Mouse (Mus musculus) heart, postnatal 10 days (tissue): ENCODE data around the gene Eif4e2. TPM values are rescaled to one million over a fixed set of nuclear protein-coding genes. Genes with fewer than 3 reads are reported as not detected.

Source experiments
- DNase-seq, 2 experiments: peaks; one replicate each; pipeline ENCODE4 v3.0.0; 2021
- intact Hi-C: fragments of 180-260 bp; cut with DNase I; formaldehyde crosslinking; loops from one replicate; pipeline ENCODE4 v1.15.1; 2025
- total RNA-seq, 2 experiments: library from RNA; stranded (reverse); gene quantifications; 2 replicates each; pipeline ENCODE4 v1.2.3; 2021

Eif4e2 gene
- total RNA-seq, 2 experiments from 2014 or later, result 63.7 to 66.8 TPM

DNA sequence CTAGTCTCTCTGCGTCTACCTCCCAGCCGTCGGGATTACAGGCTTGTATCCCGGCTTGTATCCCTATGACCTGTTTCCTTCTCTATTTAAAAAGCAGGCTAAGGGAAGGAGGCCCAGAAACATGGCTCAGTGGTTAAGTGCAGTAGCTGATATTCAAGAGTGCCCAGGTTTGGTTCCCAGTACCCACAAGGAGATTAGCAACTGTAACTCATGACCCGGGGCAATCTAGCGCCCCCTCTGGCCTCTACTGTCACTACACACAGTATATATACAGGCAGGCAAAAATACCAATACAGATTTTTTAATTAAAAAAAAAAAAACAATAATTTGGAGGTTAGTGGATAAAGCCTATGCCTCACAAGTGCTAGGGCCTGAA, 68.7 kb downstream of the Eif4e2 start:
- DNase-seq, result no peak
- intact Hi-C loops, result no loop called here

DNA sequence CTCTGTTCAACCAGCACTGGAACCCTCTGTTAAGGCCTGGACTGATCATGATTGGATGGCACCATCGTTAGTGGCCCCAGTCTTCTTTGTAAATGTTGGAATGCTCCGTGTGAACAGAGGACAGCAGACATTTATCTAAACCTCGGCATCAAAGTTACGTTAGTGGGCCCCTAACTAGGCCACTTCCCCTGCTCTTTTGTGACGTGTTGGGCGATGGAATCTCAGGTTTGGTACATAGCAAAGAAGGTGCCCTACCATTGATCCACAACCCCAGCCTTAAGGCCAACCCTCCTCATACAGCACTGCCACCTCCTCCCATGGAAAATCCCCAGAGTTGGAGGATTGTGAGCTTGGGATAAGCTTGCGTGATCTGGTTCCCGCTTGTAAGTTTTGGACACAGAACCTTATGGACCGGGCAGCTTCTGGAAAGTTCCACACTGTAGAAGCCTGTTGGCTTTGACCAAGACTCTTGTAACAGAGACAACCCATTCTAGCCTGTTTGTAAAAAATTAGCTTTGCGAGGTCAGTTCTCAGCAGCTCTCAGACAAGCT, 69.8 kb downstream of the Eif4e2 start:
- no peak for DNase-seq
- intact Hi-C loops, result no loop called here

- no peak for DNase-seq
- intact Hi-C loops, result no loop called here
Observed at GRCm38 (mm10) chr1:87287105-87287504, 73.4 kb downstream of the Eif4e2 start.

Other genes starting within 250 kb of the Eif4e2 start
- not detected for gene Alppl2, start 124.0 kb upstream of the Eif4e2 start, total RNA-seq
- gene Alpi, start 112.3 kb upstream of the Eif4e2 start, total RNA-seq, result not detected
- not detected for gene Akp3, start 88.9 kb upstream of the Eif4e2 start, total RNA-seq
- gene Ecel1, start 57.4 kb upstream of the Eif4e2 start, total RNA-seq, result not detected
- gene Prss56, start 30.6 kb upstream of the Eif4e2 start, total RNA-seq, result not detected
- gene Chrnd, start 23.3 kb upstream of the Eif4e2 start, total RNA-seq, result not detected
- gene Chrng, start 9.3 kb upstream of the Eif4e2 start, total RNA-seq, result not detected
- gene Efhd1, start 50.4 kb downstream of the Eif4e2 start, total RNA-seq, result 1 to 10 TPM; 6.4 to 6.8 TPM
- gene Gigyf2, start 113.1 kb downstream of the Eif4e2 start, total RNA-seq, result 10 to 100 TPM; 46.6 to 53.5 TPM
- gene Kcnj13, start 180.8 kb downstream of the Eif4e2 start, total RNA-seq, result not detected